Mouse (Mus musculus) hindbrain, embryonic 11.5 days (tissue): ENCODE measurements at regions not wholly inside any gene's neighbourhood (a gene's known extent, or its start where the extent isn't known, plus 50 kb on each side); places are given as distances from the start of the nearest gene placed in this dataset.

Source experiments
- ATAC-seq: fragments of 200-750 bp; cut with Nextera tagmentation; 2 replicates; pipeline ENCODE4 v1.8.0; 2017; ENCODE audit warnings: mild to moderate bottlenecking, moderate TSS enrichment, moderate library complexity; ENCODE audit not compliant: low FRiP score
- DNase-seq: peaks from one replicate; pipeline ENCODE4 v3.0.0-alpha.2; 2015; ENCODE audit warnings: low spot score
- H3K27ac ChIP-seq: fragments of 300-500 bp; sonication (generic); 2 replicates; pipeline ENCODE4 v1.5.1; 2014; ENCODE audit warnings: mild to moderate bottlenecking, low read depth, low read length
- H3K27me3 ChIP-seq: fragments of 300-500 bp; sonication (generic); 2 replicates; pipeline ENCODE4 v1.6.1; 2014; ENCODE audit warnings: mild to moderate bottlenecking, low read length, moderate library complexity, mixed read lengths; ENCODE audit not compliant: control insufficient read depth, insufficient read depth
- H3K36me3 ChIP-seq: fragments of 300-500 bp; sonication (generic); 2 replicates; pipeline ENCODE4 v1.6.1; 2014; ENCODE audit warnings: mild to moderate bottlenecking, low read length, moderate library complexity, mixed read lengths; ENCODE audit not compliant: control insufficient read depth, insufficient read depth
- H3K4me1 ChIP-seq: fragments of 300-500 bp; sonication (generic); replicated peaks from 2 replicates; pipeline ENCODE4 v1.6.1; 2014; ENCODE audit warnings: low read length, mixed read lengths; ENCODE audit not compliant: control insufficient read depth, insufficient read depth
- H3K4me2 ChIP-seq: fragments of 300-500 bp; sonication (generic); replicated peaks from 2 replicates; pipeline ENCODE4 v1.6.1; 2014; ENCODE audit warnings: mild to moderate bottlenecking, low read depth, low read length
- H3K4me3 ChIP-seq: fragments of 300-500 bp; sonication (generic); 2 replicates; pipeline ENCODE4 v1.5.1; 2014; ENCODE audit warnings: low read depth, low read length
- H3K9ac ChIP-seq: fragments of 300-500 bp; sonication (generic); 2 replicates; pipeline ENCODE4 v1.6.1; 2014; ENCODE audit warnings: low read depth, low read length
- H3K9me3 ChIP-seq: fragments of 300-500 bp; sonication (generic); 2 replicates; pipeline ENCODE4 v1.6.1; 2016; ENCODE audit warnings: low read length; ENCODE audit not compliant: control insufficient read depth
- WGBS: fragments of 180-500 bp; shearing (Covaris S2); extraction: QIAGEN DNeasy Blood & Tissue Kit; methylation state at CpG from one replicate; pipeline ENCODE4 v1.1.7; 2014; 5-methylcytosine and 5-hydroxymethylcytosine counted together

DNA sequence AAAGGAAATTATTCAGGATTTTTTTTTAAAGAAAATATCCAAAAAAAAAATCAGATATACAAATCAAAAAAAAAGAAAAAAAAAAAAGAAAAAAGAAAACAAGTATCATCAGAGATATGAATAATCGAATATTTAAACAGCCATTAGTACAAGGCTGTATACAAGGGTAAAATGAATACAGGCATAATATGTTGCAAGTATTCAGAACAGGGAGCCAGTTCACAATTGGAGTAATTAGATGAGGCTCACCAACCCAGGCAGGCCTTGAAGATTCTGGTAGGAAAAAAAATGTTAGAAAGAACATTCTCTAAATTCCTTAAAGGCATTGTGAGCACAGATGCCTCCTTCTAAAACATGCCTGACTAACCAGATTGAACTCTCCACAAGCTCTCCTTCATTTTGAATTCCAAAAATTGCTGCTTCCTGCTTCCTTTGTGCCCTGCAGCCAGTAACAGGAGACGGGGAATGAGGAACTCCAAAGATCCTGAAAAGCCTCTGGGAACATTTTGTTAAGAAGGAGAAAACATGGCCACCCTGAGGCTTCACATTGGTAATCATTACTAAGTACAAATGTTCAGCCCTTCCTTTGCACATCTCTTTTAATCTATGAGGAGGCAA is 590.6 kb upstream of the Diaph2 start:
- ATAC-seq (no peak; the same call in 1 of the 2 replicates), DNase-seq (peak; percentile 5)
- Histone ChIP-seq H3K9me3 (no peaks in the 10 kb centered on the region), H3K36me3 (no peaks in the 10 kb centered on the region), H3K27ac (no peak overlapping the region), H3K9ac (no peak overlapping the region), H3K4me2 (no peak overlapping the region), H3K4me1 (no peaks in the 10 kb centered on the region), H3K4me3 (no peak overlapping the region), H3K27me3 (no peaks in the 10 kb centered on the region)
- 55% methylated on average over 2 of the region's 2 CpGs for WGBS
